Mouse (Mus musculus): Measurements from ENCODE around the gene Sp2.

GRCm38 (mm10) chr11:96928691-96929090, 54.1 kb downstream of the Sp2 start:
- no peak for TF ChIP-seq CTCF (IDR thresholded peaks at IDR 0.05)
- TF ChIP-seq EP300 (IDR thresholded peaks at IDR 0.05; ENCODE audit: insufficient read depth, low read depth, low read length) = no peak
- no peak for TF ChIP-seq POLR2A (IDR thresholded peaks at IDR 0.05; ENCODE audit: insufficient read depth, low read depth, low read length)
